Mouse (Mus musculus): ENCODE measurements at regions not wholly inside any gene's neighbourhood (a gene's known extent, or its start where the extent isn't known, plus 50 kb on each side); places are given as distances from the start of the nearest gene placed in this dataset.

- peak overlapping the region; percentile 15; the same call in 1 of the 2 replicates for H3K27ac ChIP-seq (ENCODE audit: low read length)
- H3K27me3 ChIP-seq (ENCODE audit: control insufficient read depth, insufficient read depth, low read length) = no peaks in the 10 kb centered on the region
- H3K36me3 ChIP-seq (ENCODE audit: control insufficient read depth, insufficient read depth, low read length) = no peaks in the 10 kb centered on the region
- no peaks in the 10 kb centered on the region for H3K9me3 ChIP-seq (replicated peaks; ENCODE audit: control insufficient read depth, low read length)
- peaks cover 5% of the 10 kb centered on the region; the same call in 1 of the 2 replicates for H3K4me1 ChIP-seq (ENCODE audit: control insufficient read depth, insufficient read depth, low read length)
- ATAC-seq (ENCODE audit: insufficient read depth, low FRiP score) = 0 out of 2 replicates have a peak, but pooled peaks have one; percentile 13
- no peak overlapping the region for H3K9ac ChIP-seq (ENCODE audit: low read length)
- WGBS = 53% methylated on average over 3 of the region's 3 CpGs
- no peak overlapping the region for H3K4me3 ChIP-seq (replicated peaks; ENCODE audit: low read length)
- no peak overlapping the region for H3K4me2 ChIP-seq (ENCODE audit: low read depth, low read length)
Measured at GRCm38 (mm10) chr15:40075334-40075893, 58.8 kb upstream of the 9330182O14Rik start.

GRCm38 (mm10) chr15:40079872-40080271 is 54.3 kb upstream of the 9330182O14Rik start:
- Histone ChIP-seq H3K27ac (ENCODE audit: low read length) (no peak overlapping the region), H3K27me3 (ENCODE audit: control insufficient read depth, insufficient read depth, low read length) (no peaks in the 10 kb centered on the region), H3K36me3 (ENCODE audit: control insufficient read depth, insufficient read depth, low read length) (no peaks in the 10 kb centered on the region), H3K4me2 (ENCODE audit: low read depth, low read length) (no peak overlapping the region), H3K9ac (ENCODE audit: low read length) (no peak overlapping the region), H3K4me1 (ENCODE audit: control insufficient read depth, insufficient read depth, low read length) (peaks cover 5% of the 10 kb centered on the region; the same call in 1 of the 2 replicates), H3K9me3 (replicated peaks; ENCODE audit: control insufficient read depth, low read length) (no peaks in the 10 kb centered on the region), H3K4me3 (replicated peaks; ENCODE audit: low read length) (no peak overlapping the region)
- no peak for ATAC-seq (ENCODE audit: insufficient read depth, low FRiP score)
- WGBS = 80% methylated on average over 6 of the region's 6 CpGs

All from stomach, embryonic 16.5 days (tissue).